Mouse (Mus musculus): ENCODE measurements around the gene Il4. TPM values are rescaled to one million over a fixed set of nuclear protein-coding genes. Genes with fewer than 3 reads are reported as not detected.

Il4 gene
- polyA plus RNA-seq (2014; fragmentation: Illumina TruSeq; extraction: RNeasy Lipid Tissue Mini Kit (QIAGEN cat#74804); ENCODE audit: low read depth, low replicate concordance), result not detected

DNA sequence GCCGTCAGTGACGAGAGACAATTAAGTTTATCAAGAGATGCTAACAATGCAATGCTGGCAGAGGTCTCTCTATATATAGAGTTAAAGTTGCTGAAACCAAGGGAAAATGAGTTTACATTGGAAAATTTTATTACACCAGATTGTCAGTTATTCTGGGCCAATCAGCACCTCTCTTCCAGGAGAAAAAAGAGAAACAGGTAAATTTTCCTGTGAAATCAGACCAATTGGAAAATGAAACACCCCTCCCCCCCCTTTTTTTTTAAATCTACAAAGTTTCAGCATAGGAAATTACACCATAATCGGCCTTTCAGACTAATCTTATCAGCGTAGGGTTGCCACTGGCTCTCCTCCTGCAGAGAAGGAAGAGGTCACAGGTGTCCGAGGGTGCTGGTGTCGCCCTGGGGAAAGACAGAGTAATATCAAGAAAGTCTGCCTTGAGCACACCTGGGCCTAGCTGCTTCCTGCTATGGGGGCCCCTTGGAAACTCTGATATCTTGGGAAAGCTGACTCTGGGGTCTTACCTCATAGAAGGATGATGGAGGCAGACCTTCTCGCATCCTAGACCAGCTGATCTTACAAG lies at the start of gene Il4:
Il4 (minus strand) TSS at position 51 of the 580 bp plus-strand sequence.

DNA sequence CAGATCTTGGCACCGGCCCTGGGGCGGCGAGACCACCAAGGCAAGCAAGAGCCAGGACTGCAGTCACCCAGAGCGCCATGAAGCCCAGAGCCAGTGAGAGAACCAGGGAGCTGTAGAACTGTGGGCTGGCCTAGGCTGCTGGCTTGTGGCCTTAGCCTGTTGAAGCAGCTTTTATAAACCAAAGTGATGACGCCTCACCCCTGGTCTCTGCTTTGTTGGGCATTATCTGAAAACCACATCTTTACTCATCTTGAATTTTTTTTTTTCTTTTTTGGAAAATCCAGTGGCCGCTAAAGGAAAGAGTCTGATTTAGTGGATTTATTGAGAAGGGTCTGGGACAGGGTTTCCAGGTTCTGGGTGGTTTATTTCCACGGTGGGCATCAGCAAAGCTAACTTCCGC lies 16.1 kb upstream of the Il4 start, which contains the start of gene Il13:
Il13 (minus strand) TSS at position 147 of the 400 bp plus-strand sequence.

DNA sequence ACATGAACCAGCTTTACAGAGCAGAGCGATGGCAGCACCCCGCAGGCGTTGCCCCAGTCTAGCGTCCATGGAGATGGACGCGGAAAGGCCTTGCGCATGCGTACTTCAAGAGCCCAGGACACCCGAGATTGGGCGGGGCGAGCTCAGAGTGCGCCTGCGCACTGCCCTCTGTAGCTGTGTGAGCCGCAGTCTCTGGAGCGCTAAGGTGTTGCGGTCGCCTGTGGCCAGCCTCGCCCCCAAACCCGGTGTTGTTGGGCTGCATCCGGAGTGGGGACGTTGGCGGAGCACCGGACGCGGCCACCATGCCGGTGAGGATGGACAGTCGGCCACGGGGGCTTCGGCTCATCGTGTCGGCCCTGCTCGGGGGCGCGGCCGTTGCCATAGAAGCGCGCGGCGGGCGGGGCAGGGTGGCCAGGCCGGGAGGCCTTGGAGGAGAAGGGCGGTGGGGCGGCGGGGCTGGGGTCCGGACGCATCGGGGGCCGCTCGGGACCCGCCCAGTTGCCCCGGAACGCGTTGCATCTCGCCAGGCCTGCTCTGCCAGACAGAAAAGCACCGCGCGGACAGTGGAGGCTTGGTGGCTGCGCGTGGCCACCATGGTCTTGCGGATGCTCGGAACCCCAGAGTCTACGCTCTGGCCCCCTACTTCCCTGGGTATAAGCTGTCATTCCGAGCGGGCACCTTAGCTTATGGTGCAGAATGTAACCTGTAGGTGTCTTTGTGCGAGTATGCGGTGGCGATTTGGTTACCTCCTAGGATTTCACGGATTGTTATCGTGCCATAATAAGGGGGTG lies 51.0 kb downstream of the Il4 start, which contains the start of gene Kif3a:
Kif3a (plus strand) TSS at position 156 of the 791 bp plus-strand sequence.

Other genes starting within 250 kb of the Il4 start
- gene Leap2, start 195.5 kb downstream of the Il4 start, polyA plus RNA-seq (2014; fragmentation: Illumina TruSeq; extraction: RNeasy Lipid Tissue Mini Kit (QIAGEN cat#74804); ENCODE audit: low read depth, low replicate concordance), result not detected
- gene Uqcrq, start 187.8 kb downstream of the Il4 start, polyA plus RNA-seq (2014; fragmentation: Illumina TruSeq; extraction: RNeasy Lipid Tissue Mini Kit (QIAGEN cat#74804); ENCODE audit: low read depth, low replicate concordance), result 1,517 TPM
- gene Gdf9, start 187.6 kb downstream of the Il4 start, polyA plus RNA-seq (2014; fragmentation: Illumina TruSeq; extraction: RNeasy Lipid Tissue Mini Kit (QIAGEN cat#74804); ENCODE audit: low read depth, low replicate concordance), result 0.50 TPM
- not detected for gene Gm10447, start 161.6 kb downstream of the Il4 start, polyA plus RNA-seq (2014; fragmentation: Illumina TruSeq; extraction: RNeasy Lipid Tissue Mini Kit (QIAGEN cat#74804); ENCODE audit: low read depth, low replicate concordance)
- 0.55 TPM for gene Shroom1, start 161.5 kb downstream of the Il4 start, polyA plus RNA-seq (2014; fragmentation: Illumina TruSeq; extraction: RNeasy Lipid Tissue Mini Kit (QIAGEN cat#74804); ENCODE audit: low read depth, low replicate concordance)
- gene Gm9837, start 148.2 kb downstream of the Il4 start, polyA plus RNA-seq (2014; fragmentation: Illumina TruSeq; extraction: RNeasy Lipid Tissue Mini Kit (QIAGEN cat#74804); ENCODE audit: low read depth, low replicate concordance), result not detected
- not detected for gene Gm9945, start 138.5 kb downstream of the Il4 start, polyA plus RNA-seq (2014; fragmentation: Illumina TruSeq; extraction: RNeasy Lipid Tissue Mini Kit (QIAGEN cat#74804); ENCODE audit: low read depth, low replicate concordance)
- not detected for gene Sowaha, start 138.4 kb downstream of the Il4 start, polyA plus RNA-seq (2014; fragmentation: Illumina TruSeq; extraction: RNeasy Lipid Tissue Mini Kit (QIAGEN cat#74804); ENCODE audit: low read depth, low replicate concordance)
- gene Sept8, start 99.4 kb downstream of the Il4 start, polyA plus RNA-seq (2014; fragmentation: Illumina TruSeq; extraction: RNeasy Lipid Tissue Mini Kit (QIAGEN cat#74804); ENCODE audit: low read depth, low replicate concordance), result 35.5 TPM
- gene Kif3a, start 51.3 kb downstream of the Il4 start, polyA plus RNA-seq (2014; fragmentation: Illumina TruSeq; extraction: RNeasy Lipid Tissue Mini Kit (QIAGEN cat#74804); ENCODE audit: low read depth, low replicate concordance), result 10.6 TPM
- not detected for gene Il13, start 16.0 kb upstream of the Il4 start, polyA plus RNA-seq (2014; fragmentation: Illumina TruSeq; extraction: RNeasy Lipid Tissue Mini Kit (QIAGEN cat#74804); ENCODE audit: low read depth, low replicate concordance)
- gene Rad50, start 88.7 kb upstream of the Il4 start, polyA plus RNA-seq (2014; fragmentation: Illumina TruSeq; extraction: RNeasy Lipid Tissue Mini Kit (QIAGEN cat#74804); ENCODE audit: low read depth, low replicate concordance), result 5.3 TPM
- gene Il5, start 102.1 kb upstream of the Il4 start, polyA plus RNA-seq (2014; fragmentation: Illumina TruSeq; extraction: RNeasy Lipid Tissue Mini Kit (QIAGEN cat#74804); ENCODE audit: low read depth, low replicate concordance), result not detected
- 20.8 TPM for gene Irf1, start 151.3 kb upstream of the Il4 start, polyA plus RNA-seq (2014; fragmentation: Illumina TruSeq; extraction: RNeasy Lipid Tissue Mini Kit (QIAGEN cat#74804); ENCODE audit: low read depth, low replicate concordance)
- gene Gm17334, start 154.5 kb upstream of the Il4 start, polyA plus RNA-seq (2014; fragmentation: Illumina TruSeq; extraction: RNeasy Lipid Tissue Mini Kit (QIAGEN cat#74804); ENCODE audit: low read depth, low replicate concordance), result 1.1 TPM
- 1.5 TPM for gene Gm12216, start 240.6 kb upstream of the Il4 start, polyA plus RNA-seq (2014; fragmentation: Illumina TruSeq; extraction: RNeasy Lipid Tissue Mini Kit (QIAGEN cat#74804); ENCODE audit: low read depth, low replicate concordance)

Data from heart, adult 10 weeks (tissue).